Mouse (Mus musculus) liver, embryonic 12.5 days (tissue): ENCODE data around the gene Dpm2. TPM values are rescaled to one million over a fixed set of nuclear protein-coding genes. Genes with fewer than 3 reads are reported as not detected.

Source experiments
- ATAC-seq: fragments of 200-750 bp; cut with Nextera tagmentation; 2 replicates; pipeline ENCODE4 v1.8.0; 2017; ENCODE audit warnings: moderate number of reproducible peaks, mild to moderate bottlenecking, moderate library complexity
- H3K27ac ChIP-seq: fragments of 300-500 bp; sonication (generic); 2 replicates; pipeline ENCODE4 v1.5.1; 2016; ENCODE audit warnings: mild to moderate bottlenecking
- H3K27me3 ChIP-seq: fragments of 300-500 bp; sonication (generic); replicated peaks from 2 replicates; pipeline ENCODE4 v1.6.1; 2016; ENCODE audit warnings: mild to moderate bottlenecking, moderate library complexity
- H3K36me3 ChIP-seq: fragments of 300-500 bp; sonication (generic); 2 replicates; pipeline ENCODE4 v1.6.1; 2016; ENCODE audit warnings: mild to moderate bottlenecking, moderate library complexity
- H3K4me1 ChIP-seq: fragments of 300-500 bp; sonication (generic); 2 replicates; pipeline ENCODE4 v1.6.1; 2016
- H3K4me2 ChIP-seq: fragments of 300-500 bp; sonication (generic); 2 replicates; pipeline ENCODE4 v1.6.1; 2016; ENCODE audit warnings: mild to moderate bottlenecking, moderate library complexity
- H3K4me3 ChIP-seq: fragments of 300-500 bp; sonication (generic); 2 replicates; pipeline ENCODE4 v1.5.1; 2016; ENCODE audit warnings: mild to moderate bottlenecking, moderate library complexity
- H3K9ac ChIP-seq: fragments of 300-500 bp; sonication (generic); 2 replicates; pipeline ENCODE4 v1.6.1; 2016; ENCODE audit warnings: mild to moderate bottlenecking, moderate library complexity
- H3K9me3 ChIP-seq: fragments of 300-500 bp; sonication (generic); replicated peaks from 2 replicates; pipeline ENCODE4 v1.6.1; 2016; ENCODE audit warnings: mild to moderate bottlenecking, moderate library complexity
- WGBS: fragments of 180-500 bp; shearing (Covaris S2); methylation state at CpG from one replicate; pipeline ENCODE4 v1.1.7; 2016; ENCODE audit not compliant: insufficient replicate concordance; 5-methylcytosine and 5-hydroxymethylcytosine counted together
- polyA plus RNA-seq: library from polyadenylated mRNA; unstranded; fragments of >200 nt; fragmentation: Nextera tagmentation; extraction: Ambion mirVana; gene quantifications from 2 replicates; pipeline ENCODE4 v1.2.1, GENCODE M21; 2016

The Dpm2 gene
- polyA plus RNA-seq, 1 experiment from 2014 or later, result 73.8 TPM

DNA sequence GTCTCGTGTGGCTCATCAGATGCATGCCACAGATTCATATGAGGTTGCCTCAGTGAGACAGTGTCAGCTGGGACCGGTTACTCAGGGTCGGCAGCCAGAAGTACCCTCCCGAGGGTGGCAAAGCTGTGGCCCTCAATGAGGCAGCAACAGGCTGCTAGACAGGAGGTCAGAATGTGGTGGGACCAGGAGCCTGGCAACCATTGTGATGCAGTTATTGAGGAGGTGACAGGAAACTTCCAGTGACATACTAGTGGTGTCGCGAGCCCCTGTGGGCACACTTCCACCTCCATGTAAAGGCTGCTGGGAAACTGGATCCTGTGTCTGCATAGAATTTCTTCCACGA is 50.8 kb downstream of the Dpm2 start, which contains the start of gene Ak1:
Ak1 (plus strand) TSS at position 242 of the 343 bp plus-strand sequence.
- no peak for ATAC-seq
- H3K9ac ChIP-seq, result 0 out of 2 replicates have a peak within 1 kb of the TSS, but pooled peaks have one; percentile 6
- WGBS, result 42% methylated on average over 7 of the region's 7 CpGs
- peaks cover 34% of the 10 kb centered on the region for H3K36me3 ChIP-seq
- no peak within 1 kb of the TSS for H3K4me3 ChIP-seq
- no peak within 1 kb of the TSS; the same call in none of the 2 replicates for H3K4me2 ChIP-seq
- H3K27me3 ChIP-seq, result no peaks in the 10 kb centered on the region
- H3K9me3 ChIP-seq, result 0 out of 2 replicates have a peak, but pooled peaks cover 4% of the 10 kb centered on the region
- H3K27ac ChIP-seq, result peak within 1 kb of the TSS; percentile 72
- peaks cover 53% of the 10 kb centered on the region for H3K4me1 ChIP-seq

Other genes with a start within 250 kb of the Dpm2 start
- 24.8 and 27.1 TPM in 2 replicates for gene Ciz1, start 218.5 kb upstream of the Dpm2 start, polyA plus RNA-seq
- gene Dnm1, start 217.5 kb upstream of the Dpm2 start, polyA plus RNA-seq, result 2.4 and 3.1 TPM in 2 replicates
- gene 1110008P14Rik, start 188.9 kb upstream of the Dpm2 start, polyA plus RNA-seq, result 36.2 and 40.6 TPM in 2 replicates
- 15.2 and 17.7 TPM in 2 replicates for gene Lcn2, start 182.6 kb upstream of the Dpm2 start, polyA plus RNA-seq
- gene Ptges2, start 175.0 kb upstream of the Dpm2 start, polyA plus RNA-seq, result 19.3 and 21.1 TPM in 2 replicates
- 2.9 and 3.2 TPM in 2 replicates for gene Naif1, start 120.4 kb upstream of the Dpm2 start, polyA plus RNA-seq
- gene Slc25a25, start 119.4 kb upstream of the Dpm2 start, polyA plus RNA-seq, result 11.4 and 11.9 TPM in 2 replicates
- gene Fam102a, start 35.5 kb upstream of the Dpm2 start, polyA plus RNA-seq, result 2.4 and 2.5 TPM in 2 replicates
- 0.13 TPM in 1 of 2 replicates, not detected in the other for gene Pip5kl1, start 3.9 kb downstream of the Dpm2 start, polyA plus RNA-seq
- not detected in 2 replicates for gene 9430097D07Rik, start 4.8 kb downstream of the Dpm2 start, polyA plus RNA-seq
- 17.5 and 18.9 TPM in 2 replicates for gene St6galnac4, start 16.2 kb downstream of the Dpm2 start, polyA plus RNA-seq
- 14.5 and 15.4 TPM in 2 replicates for gene St6galnac6, start 28.9 kb downstream of the Dpm2 start, polyA plus RNA-seq
- 2.6 TPM in 2 replicates for gene Ak1, start 50.9 kb downstream of the Dpm2 start, polyA plus RNA-seq
- 32.4 and 35.4 TPM in 2 replicates for gene Eng, start 75.7 kb downstream of the Dpm2 start, polyA plus RNA-seq
- 32.8 and 35.8 TPM in 2 replicates for gene Fpgs, start 133.3 kb downstream of the Dpm2 start, polyA plus RNA-seq
- gene Cdk9, start 142.2 kb downstream of the Dpm2 start, polyA plus RNA-seq, result 85.3 and 86.1 TPM in 2 replicates
- gene Sh2d3c, start 150.2 kb downstream of the Dpm2 start, polyA plus RNA-seq, result 9.7 and 10.1 TPM in 2 replicates
- gene 6330409D20Rik, start 170.2 kb downstream of the Dpm2 start, polyA plus RNA-seq, result not detected in 2 replicates
- 35.9 and 36.6 TPM in 2 replicates for gene Tor2a, start 186.4 kb downstream of the Dpm2 start, polyA plus RNA-seq
- 0.12 and 0.26 TPM in 2 replicates for gene Ttc16, start 204.8 kb downstream of the Dpm2 start, polyA plus RNA-seq
- 3.3 and 3.5 TPM in 2 replicates for gene Ptrh1, start 204.9 kb downstream of the Dpm2 start, polyA plus RNA-seq
- gene Cfap157, start 213.6 kb downstream of the Dpm2 start, polyA plus RNA-seq, result 0.44 and 0.54 TPM in 2 replicates